Mouse (Mus musculus): ENCODE data around the gene Kcnk15. TPM values are rescaled to one million over a fixed set of nuclear protein-coding genes. Genes with fewer than 3 reads are reported as not detected.

Kcnk15 gene
- polyA plus RNA-seq, 1 experiment from 2014 or later: not detected

DNA sequence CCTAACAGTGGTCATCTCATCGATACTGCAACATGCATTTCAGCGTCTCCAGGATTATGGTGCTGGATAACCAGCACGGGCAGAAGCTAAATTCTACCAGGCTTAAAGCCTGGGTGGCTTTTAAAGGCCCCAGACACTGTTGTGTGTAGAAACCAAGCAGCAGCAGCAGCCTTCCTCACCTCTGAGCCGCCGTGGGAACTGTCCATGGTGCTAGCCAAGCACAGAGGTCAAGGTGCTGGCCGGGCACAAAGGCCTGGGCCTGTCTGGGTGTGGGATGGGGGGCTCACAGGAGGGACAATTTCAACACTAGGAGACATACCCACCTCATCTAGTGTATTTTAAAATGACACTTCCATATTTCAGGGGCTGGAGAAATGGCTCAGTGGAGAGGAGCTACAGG is 36.0 kb downstream of the Kcnk15 start:
- Histone ChIP-seq H3K4me3 (ENCODE audit: low read depth, low read length) (no peak overlapping the region), H3K36me3 (ENCODE audit: control insufficient read depth, insufficient read depth, low read length) (no peaks in the 10 kb centered on the region), H3K9me3 (replicated peaks; ENCODE audit: control insufficient read depth, low read length) (no peaks in the 10 kb centered on the region), H3K27me3 (replicated peaks; ENCODE audit: control insufficient read depth, insufficient read depth, low read length) (no peaks in the 10 kb centered on the region), H3K9ac (ENCODE audit: low read length) (no peak overlapping the region), H3K4me1 (ENCODE audit: control insufficient read depth, insufficient read depth, low read length) (no peaks in the 10 kb centered on the region; the same call in 1 of the 2 replicates), H3K27ac (ENCODE audit: low read depth, low read length) (no peak overlapping the region), H3K4me2 (ENCODE audit: low read length) (no peak overlapping the region)
- 48% methylated on average over 6 of the region's 6 CpGs for WGBS
- ATAC-seq (no peak), DNase-seq (ENCODE audit: low spot score) (no peak)

DNA sequence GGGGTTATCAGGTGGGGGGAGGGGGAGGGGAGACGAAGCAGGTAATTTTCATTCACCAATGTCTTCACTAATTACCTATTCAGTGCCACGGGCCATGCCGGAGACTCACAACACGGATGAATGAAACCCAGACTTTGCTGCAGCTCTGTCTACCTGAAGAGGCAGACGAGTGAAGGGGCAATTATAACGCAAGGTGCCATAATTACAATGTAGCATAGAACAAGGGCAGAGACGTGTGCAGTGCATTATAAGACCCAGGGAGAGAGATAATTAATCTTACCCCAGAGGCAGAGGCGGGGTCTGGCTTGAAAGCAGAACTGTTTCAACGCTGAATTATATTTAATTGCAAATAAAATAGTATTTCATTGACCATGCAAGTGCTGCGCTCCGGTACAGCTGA is 37.1 kb downstream of the Kcnk15 start:
- no peak overlapping the region for H3K4me3 ChIP-seq (ENCODE audit: low read depth, low read length)
- DNase-seq (ENCODE audit: low spot score) (peak; percentile 29), ATAC-seq (no peak)
- no peak overlapping the region for H3K9ac ChIP-seq (ENCODE audit: low read length)
- H3K27ac ChIP-seq (ENCODE audit: low read depth, low read length): peak overlapping the region; percentile 48; the same call in 1 of the 2 replicates
- H3K36me3 ChIP-seq (ENCODE audit: control insufficient read depth, insufficient read depth, low read length): no peaks in the 10 kb centered on the region
- H3K9me3 ChIP-seq (replicated peaks; ENCODE audit: control insufficient read depth, low read length): no peaks in the 10 kb centered on the region
- H3K4me1 ChIP-seq (ENCODE audit: control insufficient read depth, insufficient read depth, low read length): no peaks in the 10 kb centered on the region; the same call in 1 of the 2 replicates
- 36% methylated on average over 11 of the region's 11 CpGs for WGBS
- H3K4me2 ChIP-seq (ENCODE audit: low read length): no peak overlapping the region
- no peaks in the 10 kb centered on the region for H3K27me3 ChIP-seq (replicated peaks; ENCODE audit: control insufficient read depth, insufficient read depth, low read length)

DNA sequence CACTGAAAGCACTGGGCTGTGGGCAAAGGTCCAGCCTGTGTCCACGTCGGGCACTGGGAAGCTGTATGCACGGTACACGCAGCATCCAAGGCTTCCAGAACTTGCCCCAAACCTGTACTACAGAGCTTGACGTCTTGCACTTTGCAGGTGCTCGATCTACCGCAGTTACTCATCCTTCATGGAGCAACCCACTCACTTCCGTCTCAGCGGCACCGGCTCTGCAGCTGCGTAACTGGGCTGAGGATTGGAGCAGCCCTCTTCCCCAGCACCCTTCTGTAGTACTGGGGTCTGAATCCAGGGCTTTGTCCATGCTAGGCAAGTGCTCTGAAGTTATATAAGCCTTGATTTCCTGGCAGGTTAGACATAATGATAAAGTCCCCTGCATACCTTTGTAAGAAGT is 37.8 kb downstream of the Kcnk15 start:
- H3K9me3 ChIP-seq (replicated peaks; ENCODE audit: control insufficient read depth, low read length): no peaks in the 10 kb centered on the region
- H3K4me2 ChIP-seq (ENCODE audit: low read length): no peak overlapping the region
- H3K4me3 ChIP-seq (ENCODE audit: low read depth, low read length): no peak overlapping the region
- H3K27me3 ChIP-seq (replicated peaks; ENCODE audit: control insufficient read depth, insufficient read depth, low read length): no peaks in the 10 kb centered on the region
- no peak for DNase-seq (ENCODE audit: low spot score)
- H3K9ac ChIP-seq (ENCODE audit: low read length): no peak overlapping the region
- 92% methylated on average over 11 of the region's 11 CpGs for WGBS
- no peak for ATAC-seq
- H3K4me1 ChIP-seq (ENCODE audit: control insufficient read depth, insufficient read depth, low read length): no peaks in the 10 kb centered on the region; the same call in 1 of the 2 replicates
- peak overlapping the region; percentile 48 for H3K27ac ChIP-seq (ENCODE audit: low read depth, low read length)
- no peaks in the 10 kb centered on the region for H3K36me3 ChIP-seq (ENCODE audit: control insufficient read depth, insufficient read depth, low read length)

DNA sequence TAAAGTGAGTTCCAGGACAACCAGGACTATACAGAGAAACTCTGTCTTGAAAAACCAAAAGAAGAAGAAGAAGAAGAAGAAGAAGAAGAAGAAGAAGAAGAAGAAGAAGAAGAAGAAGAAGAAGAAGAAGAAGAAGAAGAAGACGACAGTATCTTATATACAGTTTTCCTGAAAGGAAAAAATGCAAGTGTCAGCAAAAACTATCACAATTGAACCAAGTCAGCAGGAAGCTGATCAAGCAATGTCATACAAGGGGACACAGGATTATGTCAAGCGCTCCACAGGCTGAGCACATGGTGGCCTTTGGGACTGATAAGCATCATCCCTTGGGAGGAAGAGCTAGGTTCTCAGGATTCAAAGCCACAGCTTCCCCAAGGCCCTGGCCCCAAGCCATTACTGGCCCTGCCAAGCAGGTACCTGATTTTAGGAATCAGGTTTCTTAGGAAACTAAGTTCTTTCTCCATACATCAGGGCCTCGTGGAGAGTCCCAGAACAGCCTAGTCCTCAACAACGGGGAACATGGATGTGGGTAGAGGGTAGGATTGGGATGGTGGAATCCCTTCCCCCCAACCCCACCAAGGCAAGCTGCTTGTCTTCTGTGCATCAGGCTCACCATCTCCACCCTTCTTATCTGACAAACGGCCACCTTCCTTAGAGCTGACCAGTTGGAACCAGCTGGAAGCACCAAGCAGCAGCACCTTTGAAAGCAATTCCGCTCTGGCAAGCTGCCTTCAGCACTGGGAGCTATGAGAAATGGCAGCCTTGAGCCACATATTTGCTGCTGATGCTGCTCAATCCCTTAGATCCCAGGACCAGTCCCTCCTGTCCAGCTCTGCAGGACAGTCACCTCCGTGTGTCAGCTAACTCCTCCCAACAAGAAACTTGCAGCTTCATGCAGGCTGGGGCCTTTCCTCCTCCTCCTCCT is 40.3 kb downstream of the Kcnk15 start:
- Histone ChIP-seq H3K4me1 (ENCODE audit: control insufficient read depth, insufficient read depth, low read length) (no peaks in the 10 kb centered on the region; the same call in 1 of the 2 replicates), H3K9ac (ENCODE audit: low read length) (no peak overlapping the region), H3K27ac (ENCODE audit: low read depth, low read length) (no peak overlapping the region), H3K27me3 (replicated peaks; ENCODE audit: control insufficient read depth, insufficient read depth, low read length) (no peaks in the 10 kb centered on the region), H3K4me3 (ENCODE audit: low read depth, low read length) (no peak overlapping the region), H3K36me3 (ENCODE audit: control insufficient read depth, insufficient read depth, low read length) (no peaks in the 10 kb centered on the region), H3K4me2 (ENCODE audit: low read length) (no peak overlapping the region), H3K9me3 (replicated peaks; ENCODE audit: control insufficient read depth, low read length) (no peaks in the 10 kb centered on the region)
- no peak for ATAC-seq
- WGBS: 69% methylated on average over 7 of the region's 7 CpGs
- DNase-seq (ENCODE audit: low spot score): no peak

DNA sequence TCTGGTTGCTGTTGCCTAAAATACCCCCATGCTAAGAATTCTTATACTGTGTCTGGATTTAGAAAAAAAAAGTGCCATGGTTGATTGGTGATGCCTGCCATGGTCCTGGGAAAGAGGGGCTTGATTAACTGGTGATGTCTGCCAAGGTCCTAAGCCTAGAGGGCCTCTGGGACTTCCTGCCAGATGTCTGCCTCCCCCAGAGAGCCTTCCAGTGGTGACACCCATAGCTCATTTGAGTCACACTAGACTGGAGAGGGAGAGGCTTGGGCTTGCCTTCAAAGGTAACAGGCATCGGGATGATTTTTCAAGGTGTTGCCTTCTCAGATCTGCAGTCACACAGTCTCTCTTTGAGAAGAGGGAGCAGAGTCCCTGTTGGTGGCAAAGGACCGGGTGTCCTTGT is 41.7 kb downstream of the Kcnk15 start:
- no peaks in the 10 kb centered on the region for H3K9me3 ChIP-seq (replicated peaks; ENCODE audit: control insufficient read depth, low read length)
- H3K4me3 ChIP-seq (ENCODE audit: low read depth, low read length): no peak overlapping the region
- no peaks in the 10 kb centered on the region; the same call in 1 of the 2 replicates for H3K4me1 ChIP-seq (ENCODE audit: control insufficient read depth, insufficient read depth, low read length)
- WGBS: 75% methylated on average over 2 of the region's 2 CpGs
- no peak overlapping the region for H3K4me2 ChIP-seq (ENCODE audit: low read length)
- no peak for DNase-seq (ENCODE audit: low spot score)
- no peak overlapping the region for H3K27ac ChIP-seq (ENCODE audit: low read depth, low read length)
- H3K9ac ChIP-seq (ENCODE audit: low read length): no peak overlapping the region
- no peaks in the 10 kb centered on the region for H3K36me3 ChIP-seq (ENCODE audit: control insufficient read depth, insufficient read depth, low read length)
- ATAC-seq: no peak
- H3K27me3 ChIP-seq (replicated peaks; ENCODE audit: control insufficient read depth, insufficient read depth, low read length): no peaks in the 10 kb centered on the region

DNA sequence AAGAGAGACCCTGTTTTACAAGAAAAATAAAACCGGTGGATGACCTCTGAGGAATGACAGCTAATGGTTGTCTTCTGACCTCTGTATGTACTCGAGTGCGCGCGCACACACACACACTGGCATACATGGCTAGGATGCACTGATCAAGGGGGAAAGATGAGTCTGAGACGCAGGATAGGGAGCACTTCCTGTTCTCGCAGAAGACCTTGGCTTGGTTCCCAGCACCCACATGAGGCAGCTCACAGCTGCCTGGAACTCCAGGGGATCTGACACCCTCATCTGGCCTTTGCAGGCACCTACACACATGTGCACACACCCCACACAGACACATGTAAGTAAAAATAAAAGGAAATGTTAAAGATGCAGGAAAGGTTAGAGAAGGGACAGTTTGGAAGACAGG is 43.6 kb downstream of the Kcnk15 start:
- Histone ChIP-seq H3K27ac (ENCODE audit: low read depth, low read length) (no peak overlapping the region), H3K27me3 (replicated peaks; ENCODE audit: control insufficient read depth, insufficient read depth, low read length) (no peaks in the 10 kb centered on the region), H3K4me3 (ENCODE audit: low read depth, low read length) (no peak overlapping the region), H3K36me3 (ENCODE audit: control insufficient read depth, insufficient read depth, low read length) (no peaks in the 10 kb centered on the region), H3K4me2 (ENCODE audit: low read length) (no peak overlapping the region), H3K9ac (ENCODE audit: low read length) (no peak overlapping the region), H3K9me3 (replicated peaks; ENCODE audit: control insufficient read depth, low read length) (no peaks in the 10 kb centered on the region), H3K4me1 (ENCODE audit: control insufficient read depth, insufficient read depth, low read length) (no peaks in the 10 kb centered on the region)
- ATAC-seq (no peak), DNase-seq (ENCODE audit: low spot score) (no peak)
- 93% methylated on average over 7 of the region's 7 CpGs for WGBS

DNA sequence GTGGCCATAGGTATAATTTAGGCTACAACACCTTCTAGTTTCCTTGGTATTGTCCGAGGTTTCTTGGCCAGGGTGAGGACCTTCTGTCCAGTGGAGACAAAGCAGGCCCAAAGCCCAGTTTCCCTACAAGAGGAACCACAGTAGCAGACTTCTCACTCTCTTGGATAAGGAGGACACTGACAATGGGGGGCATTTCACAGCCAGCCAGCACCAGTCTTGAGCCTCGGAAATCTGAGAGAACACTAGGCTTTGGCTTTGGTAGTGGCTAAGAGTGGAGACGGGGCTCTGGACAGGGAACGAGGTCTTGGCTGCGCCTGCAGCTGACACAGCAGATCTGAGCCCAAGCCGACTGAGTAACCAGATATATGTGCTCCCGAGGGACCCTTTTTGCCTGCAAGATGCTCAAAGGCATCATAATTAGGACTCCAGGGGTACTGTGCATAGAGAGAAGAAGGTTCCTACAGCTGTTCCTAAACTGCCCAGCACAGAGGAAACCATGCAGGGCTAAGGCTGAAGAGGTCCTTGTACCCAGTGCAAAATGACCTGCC is 44.6 kb downstream of the Kcnk15 start:
- no peak overlapping the region for H3K27ac ChIP-seq (ENCODE audit: low read depth, low read length)
- H3K27me3 ChIP-seq (replicated peaks; ENCODE audit: control insufficient read depth, insufficient read depth, low read length): no peaks in the 10 kb centered on the region
- H3K9ac ChIP-seq (ENCODE audit: low read length): no peak overlapping the region
- H3K36me3 ChIP-seq (ENCODE audit: control insufficient read depth, insufficient read depth, low read length): no peaks in the 10 kb centered on the region
- H3K4me2 ChIP-seq (ENCODE audit: low read length): no peak overlapping the region
- no peak for ATAC-seq
- WGBS: 83% methylated on average over 7 of the region's 7 CpGs
- no peaks in the 10 kb centered on the region for H3K9me3 ChIP-seq (replicated peaks; ENCODE audit: control insufficient read depth, low read length)
- no peaks in the 10 kb centered on the region for H3K4me1 ChIP-seq (ENCODE audit: control insufficient read depth, insufficient read depth, low read length)
- no peak overlapping the region for H3K4me3 ChIP-seq (ENCODE audit: low read depth, low read length)
- no peak for DNase-seq (ENCODE audit: low spot score)

DNA sequence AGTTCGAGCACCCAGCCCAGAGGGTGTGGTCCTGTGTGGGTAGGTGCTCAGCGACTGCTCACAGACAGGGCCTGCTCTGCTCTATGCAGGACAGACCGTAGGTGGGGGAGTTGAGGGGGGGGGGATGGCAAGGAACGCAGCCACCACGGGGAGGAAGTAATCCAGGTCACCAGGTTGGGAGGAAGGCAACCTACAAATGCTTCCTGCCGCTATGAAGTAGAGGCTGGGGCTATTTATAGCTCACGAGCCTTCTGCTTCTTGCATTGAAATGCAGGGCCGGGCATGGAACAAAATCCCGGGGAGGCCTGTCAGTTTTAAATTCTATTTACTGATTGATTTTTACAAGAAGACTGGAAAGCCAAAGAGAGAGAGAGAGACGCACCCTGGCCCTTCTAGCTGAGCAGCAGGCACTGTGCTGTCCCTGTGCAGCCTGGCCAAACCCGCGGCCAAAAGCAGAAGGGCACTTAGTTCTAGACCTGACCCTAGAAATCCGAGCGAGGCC is 46.5 kb downstream of the Kcnk15 start:
- Histone ChIP-seq H3K4me2 (ENCODE audit: low read length) (no peak overlapping the region), H3K9me3 (replicated peaks; ENCODE audit: control insufficient read depth, low read length) (no peaks in the 10 kb centered on the region), H3K27ac (ENCODE audit: low read depth, low read length) (no peak overlapping the region), H3K27me3 (replicated peaks; ENCODE audit: control insufficient read depth, insufficient read depth, low read length) (no peaks in the 10 kb centered on the region), H3K36me3 (ENCODE audit: control insufficient read depth, insufficient read depth, low read length) (no peaks in the 10 kb centered on the region), H3K4me3 (ENCODE audit: low read depth, low read length) (no peak overlapping the region), H3K9ac (ENCODE audit: low read length) (no peak overlapping the region), H3K4me1 (ENCODE audit: control insufficient read depth, insufficient read depth, low read length) (no peaks in the 10 kb centered on the region)
- no peak for DNase-seq (ENCODE audit: low spot score)
- 62% methylated on average over 14 of the region's 14 CpGs for WGBS
- no peak for ATAC-seq

DNA sequence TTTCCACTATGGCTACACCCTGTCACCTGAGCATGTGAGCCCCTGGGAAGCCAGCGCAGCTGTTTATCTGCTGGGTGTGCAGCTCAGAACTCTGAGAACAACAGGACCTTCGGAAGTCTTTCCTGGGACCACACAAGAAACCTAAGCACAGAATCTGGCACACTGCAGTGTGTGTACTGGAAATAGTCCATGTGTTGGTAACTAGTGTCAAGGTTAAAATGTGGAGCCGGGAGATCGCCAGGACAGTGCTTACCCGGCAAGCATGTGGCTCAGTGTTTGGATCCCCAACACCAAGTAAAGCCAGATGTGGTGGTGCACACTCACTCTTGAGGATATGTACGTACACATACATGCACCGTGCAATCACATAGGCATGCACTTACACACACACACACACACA is 47.6 kb downstream of the Kcnk15 start:
- Histone ChIP-seq H3K4me2 (ENCODE audit: low read length) (no peak overlapping the region), H3K9me3 (replicated peaks; ENCODE audit: control insufficient read depth, low read length) (no peaks in the 10 kb centered on the region), H3K4me1 (ENCODE audit: control insufficient read depth, insufficient read depth, low read length) (no peaks in the 10 kb centered on the region), H3K36me3 (ENCODE audit: control insufficient read depth, insufficient read depth, low read length) (no peaks in the 10 kb centered on the region), H3K9ac (ENCODE audit: low read length) (no peak overlapping the region), H3K27me3 (replicated peaks; ENCODE audit: control insufficient read depth, insufficient read depth, low read length) (no peaks in the 10 kb centered on the region), H3K27ac (ENCODE audit: low read depth, low read length) (no peak overlapping the region), H3K4me3 (ENCODE audit: low read depth, low read length) (no peak overlapping the region)
- ATAC-seq (no peak), DNase-seq (ENCODE audit: low spot score) (no peak)
- 94% methylated on average over 7 of the region's 7 CpGs for WGBS

All from forebrain, embryonic 14.5 days (tissue).